Mouse (Mus musculus): ENCODE data around the gene Cenpv. TPM values are rescaled to one million over a fixed set of nuclear protein-coding genes. Genes with fewer than 3 reads are reported as not detected.
"Not testable (repeated sequence)": the region's sequence is repeated elsewhere in the genome, so short reads cannot be mapped to it uniquely, and the experiment has no call there.

Gene Cenpv
- polyA plus RNA-seq, 1 experiment, result 66.1 TPM

DNA sequence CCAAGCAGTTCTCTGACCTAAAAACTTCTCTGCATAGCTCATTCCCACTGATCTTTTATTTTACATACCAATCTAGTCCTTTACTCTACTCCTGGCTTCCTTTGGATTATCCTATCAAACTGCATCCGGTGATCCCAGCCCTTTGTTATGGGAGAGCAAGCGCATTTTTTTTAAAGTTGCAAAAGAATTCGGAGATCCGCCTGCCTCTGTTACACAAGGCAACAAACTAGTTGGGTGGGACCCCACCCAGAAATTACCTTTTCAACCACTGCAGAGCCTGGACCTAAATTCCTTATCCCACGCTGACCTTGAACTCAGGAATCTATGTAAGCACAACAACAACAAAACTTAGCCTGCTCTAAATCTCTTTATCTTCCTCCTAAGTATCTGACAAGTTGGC, 28.1 kb downstream of the Cenpv start:
- DNase-seq (ENCODE audit: extremely low spot score in 1 of 2, low spot score in 1 of 2), result no peak

DNA sequence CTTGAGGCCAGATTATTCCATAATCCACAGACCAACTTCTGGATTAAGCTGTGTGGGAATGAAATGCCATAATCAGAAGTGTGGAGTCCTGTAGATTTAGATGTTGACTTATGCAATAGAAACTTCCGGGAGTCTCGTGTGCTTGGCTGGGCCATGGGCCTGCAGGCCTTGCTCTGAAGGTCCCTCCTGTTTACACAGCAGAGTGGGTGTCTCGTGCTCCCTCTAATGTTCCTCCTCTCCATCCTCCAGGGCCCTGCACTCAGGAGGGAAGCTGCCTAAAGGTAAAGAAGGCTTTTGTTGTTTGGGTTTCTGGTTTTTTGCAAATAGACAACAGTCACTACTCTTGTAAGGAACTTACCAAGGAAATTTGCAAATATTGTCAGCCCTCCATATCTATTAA, 29.5 kb downstream of the Cenpv start:
- no peak for DNase-seq (ENCODE audit: extremely low spot score in 1 of 2, low spot score in 1 of 2)

DNA sequence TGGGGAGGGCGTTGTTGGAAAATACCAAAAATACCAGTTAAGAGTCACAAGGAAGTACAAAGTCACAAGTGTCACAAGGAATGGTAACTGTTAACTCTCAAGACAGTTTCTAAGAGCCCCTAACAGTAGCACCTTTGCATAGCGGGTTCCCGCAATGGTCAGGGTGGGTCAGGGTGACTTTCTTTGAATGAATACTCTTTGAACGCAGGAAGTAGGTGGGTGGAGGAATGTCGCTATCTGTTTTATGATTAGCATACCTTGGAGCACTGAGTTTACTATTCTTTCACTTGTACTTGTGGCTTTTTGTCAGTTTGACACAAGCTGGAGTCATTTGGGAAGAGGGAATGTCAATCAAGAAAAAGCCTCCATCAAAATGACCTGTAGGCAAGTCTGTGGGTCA, 30.2 kb downstream of the Cenpv start:
- DNase-seq (ENCODE audit: extremely low spot score in 1 of 2, low spot score in 1 of 2), result not testable (repeated sequence)

DNA sequence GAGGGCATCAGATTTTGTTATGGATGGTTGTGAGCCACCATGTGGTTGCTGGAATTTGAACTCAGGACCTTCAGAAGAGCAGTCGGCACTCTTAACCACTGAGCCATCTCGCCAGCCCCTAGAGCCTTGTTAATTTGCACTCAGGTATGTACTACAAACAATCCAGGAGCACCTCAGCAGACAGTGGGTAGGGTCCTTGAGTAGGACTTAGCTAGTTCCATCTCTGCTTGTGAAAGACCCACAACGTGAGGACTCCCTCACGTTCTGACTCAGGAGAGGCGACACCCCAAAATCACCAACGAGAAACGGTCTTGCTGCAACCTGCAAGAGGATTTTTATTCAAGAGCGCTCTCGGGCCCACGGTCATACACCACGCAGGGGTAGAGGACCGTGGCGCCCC, 30.7 kb downstream of the Cenpv start:
- not testable (repeated sequence) for DNase-seq (ENCODE audit: extremely low spot score in 1 of 2, low spot score in 1 of 2)

DNA sequence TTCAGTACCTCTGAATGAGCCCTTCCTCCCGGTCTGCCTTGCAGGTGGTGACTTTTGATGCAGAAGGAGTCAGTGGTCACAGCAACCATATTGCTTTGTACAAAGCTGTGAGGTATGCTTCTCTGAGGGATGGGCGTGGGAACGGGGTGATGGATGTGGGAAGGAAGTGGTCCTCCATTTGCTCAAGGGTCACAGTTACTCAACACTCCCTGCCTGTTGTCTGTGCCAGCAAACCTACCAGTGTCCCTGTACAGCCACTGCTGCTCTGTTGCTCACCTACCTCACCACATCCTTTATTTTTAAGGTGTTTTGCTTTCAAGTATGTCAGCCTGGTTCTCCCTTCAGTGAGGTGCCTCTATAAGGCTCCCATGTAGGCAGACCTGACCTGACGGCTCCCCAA, 31.4 kb downstream of the Cenpv start:
- DNase-seq (ENCODE audit: extremely low spot score in 1 of 2, low spot score in 1 of 2), result no peak

DNA sequence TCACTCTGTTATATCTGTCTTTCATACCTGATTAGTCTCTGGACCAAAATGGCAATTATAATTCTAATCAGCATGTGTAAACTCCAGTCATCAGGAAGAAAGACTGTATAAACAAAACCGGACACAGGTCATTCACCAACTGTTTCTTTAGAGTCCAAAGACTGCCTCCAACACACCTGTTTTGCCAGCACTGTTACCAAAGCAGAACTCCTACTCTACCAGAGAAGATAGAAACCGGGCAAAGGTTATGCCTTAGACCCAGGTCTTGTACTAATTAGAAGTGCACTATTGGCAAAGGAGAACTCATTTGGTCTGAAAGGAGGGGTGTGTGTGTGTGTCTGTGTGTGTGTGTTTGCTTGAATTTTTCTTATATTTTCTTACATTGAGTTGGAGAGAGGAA, 38.5 kb downstream of the Cenpv start:
- DNase-seq (ENCODE audit: extremely low spot score in 1 of 2, low spot score in 1 of 2), result no peak

DNA sequence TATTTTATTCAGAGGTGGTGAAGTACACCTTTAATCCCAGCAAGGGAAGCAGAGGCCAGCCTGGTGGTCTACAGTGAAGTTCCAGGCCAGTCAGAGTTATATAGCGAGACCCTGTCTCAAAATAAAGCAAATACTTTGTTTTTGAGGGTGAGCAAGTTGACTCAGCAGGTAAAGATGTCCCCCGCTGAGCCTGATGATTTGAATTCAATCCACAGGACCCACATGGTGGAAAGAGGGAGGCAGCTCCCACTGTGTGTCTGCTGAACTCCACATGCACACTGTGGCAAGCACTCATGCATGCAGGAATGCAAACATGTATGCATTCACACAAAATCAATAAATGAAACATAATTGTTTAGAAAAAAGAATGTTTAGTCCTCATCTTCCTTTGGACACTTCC, 40.3 kb downstream of the Cenpv start:
- no peak for DNase-seq (ENCODE audit: extremely low spot score in 1 of 2, low spot score in 1 of 2)

DNA sequence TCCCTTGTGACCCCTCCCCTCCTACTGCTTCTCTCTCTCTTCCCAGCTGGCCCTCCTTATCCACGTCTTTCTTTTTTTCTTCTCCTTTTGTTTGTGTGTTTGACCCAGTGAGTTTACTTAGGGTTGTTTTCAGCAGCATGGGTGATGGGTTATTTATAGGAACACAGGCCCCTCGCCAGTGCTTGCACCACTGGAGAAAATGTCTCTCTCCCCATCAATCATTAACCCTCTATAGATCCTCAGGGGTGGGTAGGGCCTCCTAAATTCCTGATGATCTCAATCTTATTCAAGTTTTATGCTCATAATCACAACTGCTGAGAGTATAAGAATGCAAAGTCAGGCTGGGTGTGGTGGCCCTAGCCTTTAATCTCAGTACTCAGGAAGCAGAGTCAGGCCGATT, 41.9 kb downstream of the Cenpv start:
- DNase-seq (ENCODE audit: extremely low spot score in 1 of 2, low spot score in 1 of 2), result no peak

DNA sequence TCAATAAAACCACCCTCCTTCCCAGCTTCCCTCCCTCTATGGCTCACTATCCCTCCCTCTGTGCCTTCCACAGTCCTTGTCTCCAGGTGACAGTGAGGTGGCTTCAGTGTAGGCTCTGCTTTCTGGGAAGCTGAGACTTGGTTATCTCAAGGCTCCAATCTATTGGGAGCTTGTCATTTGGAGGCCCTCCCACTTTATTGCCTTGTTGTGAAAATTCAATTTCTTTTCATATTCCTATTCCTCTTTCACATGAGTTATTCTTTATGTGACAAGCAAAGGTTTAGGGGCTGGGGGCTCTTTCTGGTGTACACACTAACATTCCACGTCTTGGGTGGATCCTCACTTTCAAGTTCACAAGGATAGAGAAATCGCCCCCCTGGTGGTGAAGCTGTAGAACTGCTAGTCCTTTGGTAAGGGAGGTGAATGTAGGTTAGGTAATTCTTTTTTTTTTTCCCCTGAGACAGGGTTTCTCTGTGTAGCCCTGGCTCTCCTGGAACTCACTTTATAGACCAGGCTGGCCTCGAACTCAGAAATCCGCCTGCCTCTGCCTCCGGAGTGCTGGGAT, 42.8 kb downstream of the Cenpv start:
- no peak for DNase-seq (ENCODE audit: extremely low spot score in 1 of 2, low spot score in 1 of 2)

DNA sequence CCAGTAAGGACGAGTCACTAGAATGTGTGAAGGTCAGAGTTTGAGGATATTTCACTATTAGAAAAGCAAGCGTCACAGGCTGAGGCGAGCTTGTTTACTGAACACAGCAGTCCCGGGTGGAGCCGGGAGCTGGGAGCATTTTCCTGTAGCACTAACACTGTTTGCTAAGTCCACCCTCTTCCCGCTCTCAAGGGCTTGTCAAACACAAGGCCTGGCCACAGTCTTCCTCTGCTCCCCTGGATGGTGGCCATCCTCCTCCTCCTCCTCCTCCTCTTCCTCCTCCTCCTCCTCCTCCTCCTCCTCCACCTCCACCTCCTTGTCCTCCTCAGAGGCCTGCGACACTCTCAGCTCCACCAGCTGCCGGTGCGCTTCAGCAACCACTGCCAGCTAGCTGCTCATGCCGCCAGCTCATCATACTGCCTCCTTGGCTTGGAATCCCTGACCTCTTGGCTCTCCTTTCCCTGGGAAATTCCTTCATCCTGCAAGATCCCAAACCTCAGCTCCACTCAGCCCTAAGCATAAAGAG, 43.7 kb downstream of the Cenpv start:
- peak in 1 of 2 experiments; percentile 9 for DNase-seq (ENCODE audit: extremely low spot score in 1 of 2, low spot score in 1 of 2)

DNA sequence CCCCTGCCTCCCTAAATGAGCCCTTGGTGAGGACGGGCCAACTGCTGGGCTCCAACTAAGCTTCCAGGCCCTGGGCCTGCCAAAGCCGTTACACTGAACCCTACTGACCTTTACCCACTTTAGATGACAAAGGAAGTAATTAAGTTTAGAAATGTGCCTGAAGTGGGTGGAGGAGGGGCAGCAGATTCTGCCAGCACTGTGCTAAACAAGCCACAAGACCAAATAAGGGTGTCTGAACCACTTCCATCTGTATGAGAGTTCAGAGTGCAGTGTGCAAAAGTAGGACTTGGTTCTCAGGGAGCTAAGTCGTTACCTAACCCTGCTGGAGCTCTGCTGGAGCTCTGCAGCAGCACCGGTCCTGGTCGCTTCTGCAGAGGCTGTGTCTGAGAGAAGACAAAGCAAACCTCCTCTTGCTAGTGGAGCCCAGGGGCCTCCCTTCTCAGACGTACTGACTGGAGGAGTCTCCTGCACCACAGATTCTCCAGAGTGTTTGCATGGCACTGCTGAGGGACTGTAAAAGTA, 44.2 kb downstream of the Cenpv start:
- DNase-seq (ENCODE audit: extremely low spot score in 1 of 2, low spot score in 1 of 2), result peak; percentile 19 to 30

DNA sequence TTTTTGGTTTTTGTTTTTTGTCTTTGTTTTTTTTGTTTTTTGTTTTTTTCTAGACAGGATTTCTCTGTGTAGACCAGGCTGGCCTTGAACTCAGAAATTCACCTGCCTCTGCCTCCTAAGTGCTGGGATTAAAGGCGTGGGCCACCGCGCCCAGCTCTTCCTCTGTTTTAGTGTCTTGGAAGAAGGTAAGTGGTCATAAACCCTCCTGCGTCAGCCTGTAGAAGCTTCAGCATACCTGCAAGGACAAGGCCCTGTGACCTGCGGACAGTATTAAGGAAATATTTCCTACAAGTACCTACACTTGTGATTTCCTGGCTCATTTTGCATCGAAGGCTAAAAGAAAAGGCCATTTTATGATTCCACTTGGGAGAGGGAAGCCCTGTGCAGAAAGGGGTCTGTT, 45.4 kb downstream of the Cenpv start:
- no peak for DNase-seq (ENCODE audit: extremely low spot score in 1 of 2, low spot score in 1 of 2)

DNA sequence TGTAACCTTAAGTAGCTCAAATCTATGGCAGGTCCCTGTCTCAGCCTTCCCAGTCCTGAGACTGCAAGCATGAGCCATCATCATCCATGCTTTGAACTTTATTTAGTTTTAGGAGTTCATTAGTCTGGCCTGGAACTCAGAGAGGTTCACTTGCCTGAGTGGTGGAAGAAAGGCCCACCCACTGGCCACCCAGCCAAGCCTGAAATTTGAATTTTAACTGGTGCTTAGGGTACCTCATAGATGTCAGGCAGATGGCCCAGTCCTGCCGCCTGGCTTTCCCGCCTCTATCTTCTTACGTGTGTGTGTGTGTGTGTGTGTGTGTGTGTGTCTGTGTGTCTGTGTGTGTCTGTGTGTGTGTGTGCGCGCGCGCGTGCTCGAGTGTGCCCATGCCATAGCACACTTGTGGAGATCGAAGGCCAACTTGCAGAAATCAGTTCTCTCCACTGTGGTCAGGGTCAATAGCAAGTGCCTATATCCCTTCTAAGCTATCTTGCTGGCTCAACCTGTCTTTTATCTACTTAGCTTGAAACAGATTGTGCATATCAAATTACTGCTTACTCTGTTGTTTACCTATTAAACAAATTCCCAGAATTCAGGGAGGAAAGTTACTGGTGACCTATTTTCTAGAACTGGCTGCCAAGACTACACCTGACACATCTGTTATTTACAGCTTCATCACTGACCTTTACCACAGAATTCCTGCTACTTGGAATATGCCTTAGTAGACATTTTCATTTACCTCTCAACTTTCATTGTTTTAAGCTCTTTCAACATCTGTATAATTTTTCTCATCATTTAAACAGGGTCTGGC, 51.3 kb downstream of the Cenpv start:
- DNase-seq (ENCODE audit: extremely low spot score in 1 of 2, low spot score in 1 of 2), result no peak

DNA sequence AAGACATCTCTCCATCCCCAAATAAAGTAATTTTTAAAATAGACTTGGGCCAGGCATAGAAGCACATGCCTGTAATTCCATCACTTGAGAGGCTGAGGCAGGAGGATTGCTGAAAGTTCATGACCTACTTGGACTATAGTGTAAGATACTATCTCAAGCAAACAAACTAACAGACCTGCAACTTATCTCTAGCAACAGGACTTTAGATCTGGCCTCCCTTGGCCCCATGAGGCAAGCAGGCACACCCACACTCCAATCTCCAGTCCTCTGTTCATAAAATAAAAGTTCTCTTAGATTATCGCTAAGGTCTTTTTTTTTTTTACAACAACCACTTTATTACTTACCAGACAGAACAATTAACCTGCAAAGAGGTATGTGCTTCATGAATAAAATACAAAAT, 52.1 kb downstream of the Cenpv start:
- no peak for DNase-seq (ENCODE audit: extremely low spot score in 1 of 2, low spot score in 1 of 2)

DNA sequence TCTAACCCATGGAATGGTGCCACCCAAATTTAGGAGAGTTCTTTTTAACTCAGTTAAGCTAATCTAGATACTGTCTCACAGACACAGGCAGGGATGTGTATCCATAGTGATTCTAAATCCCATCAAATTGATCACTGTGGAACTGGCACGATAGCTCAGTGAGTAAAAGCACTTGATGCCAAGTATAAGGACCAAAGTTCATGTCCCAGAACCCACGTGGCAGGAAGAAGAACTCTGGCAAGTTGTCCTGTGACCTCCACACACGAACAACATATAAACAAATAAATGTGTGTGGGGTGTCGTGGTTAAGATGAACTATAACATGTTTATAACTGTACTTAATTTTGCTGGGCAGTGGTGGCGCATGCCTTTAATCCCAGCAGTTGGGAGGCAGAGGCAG, 59.5 kb downstream of the Cenpv start:
- no peak for DNase-seq (ENCODE audit: extremely low spot score in 1 of 2, low spot score in 1 of 2)

DNA sequence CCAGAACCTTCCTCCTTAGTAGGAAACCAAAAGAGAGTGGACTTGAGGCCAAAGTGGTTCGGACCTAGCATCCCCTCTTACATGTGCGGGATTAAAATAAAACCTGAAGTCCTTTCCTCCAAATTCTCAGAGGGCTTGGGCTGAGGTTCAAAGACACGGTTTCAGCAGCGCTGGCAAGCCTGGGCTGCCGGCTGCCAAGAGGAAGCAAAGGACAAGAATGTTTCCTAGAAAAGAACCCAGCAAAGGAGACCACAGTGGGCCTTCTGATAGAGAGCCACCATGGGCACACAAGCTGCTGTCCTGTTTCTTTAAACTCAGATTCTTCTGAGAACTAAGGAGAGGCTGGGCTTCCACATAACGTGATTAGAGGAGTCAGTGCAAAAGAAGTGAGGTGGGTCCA, 60.1 kb downstream of the Cenpv start:
- DNase-seq (ENCODE audit: extremely low spot score in 1 of 2, low spot score in 1 of 2), result no peak

DNA sequence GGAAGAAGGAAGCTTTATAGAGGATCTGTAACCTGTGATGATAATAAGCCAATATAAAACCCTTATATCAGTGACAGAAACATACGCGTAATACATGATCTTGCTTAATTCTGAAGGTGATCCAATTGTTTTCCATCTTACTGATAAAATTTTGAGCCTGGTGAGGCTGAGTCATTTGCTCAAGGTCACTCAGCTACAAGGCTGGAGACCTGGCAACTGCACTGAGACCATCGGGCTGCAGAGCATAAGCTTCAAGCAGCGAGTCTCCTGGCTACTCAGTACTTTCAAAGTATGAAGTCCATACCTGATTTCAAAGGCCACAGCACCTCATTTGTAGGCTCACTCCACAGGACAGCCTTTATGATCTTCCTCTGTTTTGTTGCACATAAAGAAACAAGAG, 62.9 kb downstream of the Cenpv start:
- DNase-seq (ENCODE audit: extremely low spot score in 1 of 2, low spot score in 1 of 2), result no peak

Other genes with a start within 250 kb of the Cenpv start
- gene Pigl, start 80.8 kb downstream of the Cenpv start, polyA plus RNA-seq (2012; rRNA removed), result 7.9 and 10.0 TPM in 2 replicates
- 128 and 149 TPM in 2 replicates for gene Ncor1, start 80.7 kb downstream of the Cenpv start, polyA plus RNA-seq (2012; rRNA removed)
- gene Ubb, start 11.9 kb upstream of the Cenpv start, polyA plus RNA-seq (2012; rRNA removed), result 3,321 and 3,429 TPM in 2 replicates
- 16.8 TPM in 2 replicates for gene Trpv2, start 35.2 kb upstream of the Cenpv start, polyA plus RNA-seq (2012; rRNA removed)
- 19.9 and 23.7 TPM in 2 replicates for gene Lrrc75a, start 109.3 kb upstream of the Cenpv start, polyA plus RNA-seq (2012; rRNA removed)
- gene Mmgt2, start 109.4 kb upstream of the Cenpv start, polyA plus RNA-seq (2012; rRNA removed), result 44.4 TPM in 2 replicates
- 12.0 and 12.3 TPM in 2 replicates for gene Zfp287, start 192.6 kb upstream of the Cenpv start, polyA plus RNA-seq (2012; rRNA removed)
- not detected in 2 replicates for gene Gm10428, start 213.8 kb upstream of the Cenpv start, polyA plus RNA-seq (2012; rRNA removed)